Comparison of ENCODE assay signal across 28 mouse cellular contexts in genomic region chr16:27814476-27814875, GRCm38 (mm10).
DNase-seq lines count a peak whose midpoint lies in the region; ATAC-seq and TF ChIP-seq lines count a peak whose summit lies in the region.
"Had no signal": no experiment of that assay in that cellular context is flagged by ENCODE, and none has a peak within 500 bp of the region (broad histone marks: within the 10 kb centered on the region; RNA-seq: fewer than 3 reads in every experiment).

No protein-coding gene starts in this region.

- H3K9me3 ChIP-seq in forebrain, embryonic 15.5 days: no peaks in the 10 kb centered on the region
- H3K9me3 ChIP-seq in midbrain, embryonic 15.5 days: no peaks in the 10 kb centered on the region
- H3K9me3 ChIP-seq: embryonic facial prominence, embryonic 15.5 days; G1E; heart, embryonic 13.5 days; hindbrain, embryonic 13.5 days; kidney, embryonic 15.5 days; limb, embryonic 13.5 days; liver, embryonic 12.5 days had no signal

- 0 out of 2 replicates have a peak, but pooled peaks cover 6% of the 10 kb centered on the region for H3K4me1 ChIP-seq in forebrain, embryonic 15.5 days
- H3K4me1 ChIP-seq in midbrain, embryonic 15.5 days: no peaks in the 10 kb centered on the region
- H3K4me1 ChIP-seq: embryonic facial prominence, embryonic 15.5 days; heart, embryonic 13.5 days; hindbrain, embryonic 13.5 days; kidney, embryonic 15.5 days; limb, embryonic 13.5 days; liver, embryonic 12.5 days had no signal

- TF ChIP-seq POLR2A in brain, embryonic 14.5 days (IDR thresholded peaks at IDR 0.05; ENCODE audit: borderline replicate concordance, extremely low read depth, insufficient read depth, insufficient read length, poor library complexity, severe bottlenecking): no peak

- DNase-seq in brain, embryonic 14.5 days (ENCODE audit: low read depth): peak; percentile 76
- DNase-seq in embryo, embryonic 10.5 days (ENCODE audit: low spot score): peak; percentile 34
- DNase-seq in cerebellum, adult 8-10 months: no peak
- no peak for DNase-seq in heart, postnatal 10 days
- DNase-seq in frontal cortex, postnatal 25 days (ENCODE audit: low spot score in 2 of 2): no peak
- DNase-seq: adrenal gland, adult 2 months; B cell, adult 2 months; cerebellum, adult 2 months; gastrocnemius, postnatal 25 days; heart, adult 2 months; kidney, adult 11 months; kidney, postnatal 4 days; layer of hippocampus, adult 9-11 months; lung, adult 18-20 months; lung, postnatal 10 days; right cerebral cortex, postnatal 25 days; spleen, adult 18-20 months had no signal

- WGBS in forebrain, embryonic 15.5 days: 27% methylated on average over 1 of the region's 1 CpGs
- 61% methylated on average over 1 of the region's 1 CpGs for WGBS in midbrain, embryonic 15.5 days

- no peak overlapping the region for H3K4me2 ChIP-seq in forebrain, embryonic 15.5 days (replicated peaks)
- no peak overlapping the region for H3K4me2 ChIP-seq in midbrain, embryonic 15.5 days
- H3K4me2 ChIP-seq: embryonic facial prominence, embryonic 15.5 days; heart, embryonic 13.5 days; hindbrain, embryonic 13.5 days; kidney, embryonic 15.5 days; limb, embryonic 13.5 days; liver, embryonic 12.5 days had no signal

- intact Hi-C loops in heart, postnatal 10 days (cut with DNase I): no loop called here

- no peak overlapping the region for H3K9ac ChIP-seq in forebrain, embryonic 15.5 days (replicated peaks)
- no peak overlapping the region for H3K9ac ChIP-seq in midbrain, embryonic 15.5 days
- H3K9ac ChIP-seq: embryonic facial prominence, embryonic 15.5 days; heart, embryonic 13.5 days; hindbrain, embryonic 13.5 days; kidney, embryonic 15.5 days; limb, embryonic 13.5 days; liver, embryonic 12.5 days had no signal

- H3K27me3 ChIP-seq in forebrain, embryonic 15.5 days: no peaks in the 10 kb centered on the region
- H3K27me3 ChIP-seq in midbrain, embryonic 15.5 days (replicated peaks): no peaks in the 10 kb centered on the region
- H3K27me3 ChIP-seq: CH12.LX; embryonic facial prominence, embryonic 15.5 days; heart, embryonic 13.5 days; hindbrain, embryonic 13.5 days; kidney, embryonic 15.5 days; limb, embryonic 13.5 days; liver, embryonic 12.5 days had no signal

- no peak for TF ChIP-seq CTCF in brain, embryonic 14.5 days (IDR thresholded peaks at IDR 0.05; ENCODE audit: borderline replicate concordance, extremely low read depth, insufficient read depth, insufficient read length)

- no peak overlapping the region for H3K4me3 ChIP-seq in forebrain, embryonic 15.5 days
- H3K4me3 ChIP-seq in midbrain, embryonic 15.5 days: no peak overlapping the region
- H3K4me3 ChIP-seq: embryonic facial prominence, embryonic 15.5 days; heart, adult 2 months; heart, embryonic 13.5 days; hindbrain, embryonic 13.5 days; kidney, embryonic 15.5 days; limb, embryonic 13.5 days; liver, embryonic 12.5 days had no signal

- no peaks in the 10 kb centered on the region for H3K36me3 ChIP-seq in forebrain, embryonic 15.5 days
- H3K36me3 ChIP-seq in midbrain, embryonic 15.5 days (replicated peaks): no peaks in the 10 kb centered on the region
- H3K36me3 ChIP-seq: embryonic facial prominence, embryonic 15.5 days; G1E; heart, embryonic 13.5 days; hindbrain, embryonic 13.5 days; kidney, embryonic 15.5 days; limb, embryonic 13.5 days; liver, embryonic 12.5 days had no signal

- ATAC-seq in forebrain, embryonic 15.5 days (replicated peaks): peak; percentile 70
- ATAC-seq in midbrain, embryonic 15.5 days (replicated peaks): peak; percentile 83
- ATAC-seq: liver, embryonic 12.5 days; Patski had no signal

- no peak overlapping the region for H3K27ac ChIP-seq in forebrain, embryonic 15.5 days (replicated peaks)
- no peak overlapping the region for H3K27ac ChIP-seq in midbrain, embryonic 15.5 days
- H3K27ac ChIP-seq: embryonic facial prominence, embryonic 15.5 days; heart, adult 2 months; heart, embryonic 13.5 days; hindbrain, embryonic 13.5 days; kidney, embryonic 15.5 days; limb, embryonic 13.5 days; liver, embryonic 12.5 days had no signal

Comparison
In these comparisons a context has a peak if more than half of its experiments do, and no peak if none do; other contexts are left out.
1. DNase-seq: peak in brain, embryonic 14.5 days (single experiment) and embryo, embryonic 10.5 days (single experiment); none in cerebellum, adult 8-10 months (single experiment), heart, postnatal 10 days (0 of 2) and frontal cortex, postnatal 25 days (0 of 2).